Mouse (Mus musculus) thymus, adult 2 months (tissue): ENCODE data around the gene Ppm1j.
A peak's percentile ranks its signal among the peaks of the same experiment; 100 is the strongest.

ENCODE experiments used
- CTCF ChIP-seq: fragments of 200-500 bp; IDR thresholded peaks from 2 replicates; pipeline ENCODE4 v1.5.1; 2012; ENCODE audit warnings: mild to moderate bottlenecking, control low read depth, low read length, moderate library complexity, borderline replicate concordance; ENCODE audit not compliant: control insufficient read depth, poor library complexity, insufficient read depth; ENCODE audit errors: extremely low read depth
- POLR2A ChIP-seq: fragments of 200-500 bp; IDR thresholded peaks from 2 replicates; pipeline ENCODE4 v1.6.1; 2012; ENCODE audit warnings: mild to moderate bottlenecking, low read length, control low read depth, moderate library complexity; ENCODE audit not compliant: control insufficient read depth, poor library complexity, insufficient read depth; ENCODE audit errors: extremely low read depth

GRCm38 (mm10) chr3:104758406-104758805 is 22.4 kb upstream of the Ppm1j start:
- TF ChIP-seq CTCF (peak; percentile 99), POLR2A (no peak)
